Mouse (Mus musculus) neural tube, embryonic 14.5 days (tissue): ENCODE results near the gene Gm49393. TPM values are rescaled to one million over a fixed set of nuclear protein-coding genes. Genes with fewer than 3 reads are reported as not detected.
"Not testable (repeated sequence)": the region's sequence is repeated elsewhere in the genome, so short reads cannot be mapped to it uniquely, and the experiment has no call there.

ENCODE experiments used
- ATAC-seq: fragments of 200-750 bp; cut with Nextera tagmentation; 2 replicates; pipeline ENCODE4 v1.8.0; 2017; ENCODE audit warnings: low read depth, mild to moderate bottlenecking, moderate TSS enrichment, moderate library complexity
- H3K27ac ChIP-seq: fragments of 300-500 bp; sonication (generic); 2 replicates; pipeline ENCODE4 v1.5.1; 2014; ENCODE audit warnings: low read depth, mild to moderate bottlenecking, control low read depth, low read length, moderate library complexity, mixed read lengths
- H3K27me3 ChIP-seq: fragments of 300-500 bp; sonication (generic); 2 replicates; pipeline ENCODE4 v1.6.1; 2014; ENCODE audit warnings: low read length; ENCODE audit not compliant: control insufficient read depth, insufficient read depth
- H3K36me3 ChIP-seq: fragments of 300-500 bp; sonication (generic); 2 replicates; pipeline ENCODE4 v1.6.1; 2014; ENCODE audit warnings: low read length, mixed read lengths; ENCODE audit not compliant: control insufficient read depth, insufficient read depth
- H3K4me1 ChIP-seq: fragments of 300-500 bp; sonication (generic); 2 replicates; pipeline ENCODE4 v1.6.1; 2014; ENCODE audit warnings: low read length; ENCODE audit not compliant: control insufficient read depth, insufficient read depth
- H3K4me2 ChIP-seq: fragments of 300-500 bp; sonication (generic); 2 replicates; pipeline ENCODE4 v1.6.1; 2014; ENCODE audit warnings: mild to moderate bottlenecking, low read depth, low read length, control low read depth
- H3K4me3 ChIP-seq: fragments of 300-500 bp; sonication (generic); 2 replicates; pipeline ENCODE4 v1.5.1; 2014; ENCODE audit warnings: low read depth, low read length, control low read depth, mixed read lengths
- H3K9ac ChIP-seq: fragments of 300-500 bp; sonication (generic); replicated peaks from 2 replicates; pipeline ENCODE4 v1.6.1; 2014; ENCODE audit warnings: low read depth, mild to moderate bottlenecking, control low read depth, low read length, mixed read lengths
- H3K9me3 ChIP-seq: fragments of 300-500 bp; sonication (generic); 2 replicates; pipeline ENCODE4 v1.6.1; 2016; ENCODE audit warnings: low read length; ENCODE audit not compliant: control insufficient read depth
- WGBS: fragments of 180-500 bp; shearing (Covaris S2); extraction: QIAGEN DNeasy Blood & Tissue Kit; methylation state at CpG from one replicate; pipeline ENCODE4 v1.1.7; 2014; 5-methylcytosine and 5-hydroxymethylcytosine counted together
- polyA plus RNA-seq: library from polyadenylated mRNA; unstranded; fragments of >200 nt; fragmentation: Nextera tagmentation; extraction: Ambion mirVana; gene quantifications from 2 replicates; pipeline ENCODE4 v1.2.1, GENCODE M21; 2014

Gm49393 gene
- not detected in 2 replicates for polyA plus RNA-seq

- not testable (repeated sequence) for H3K9ac ChIP-seq, H3K36me3 ChIP-seq, H3K4me2 ChIP-seq, ATAC-seq, H3K27ac ChIP-seq, H3K9me3 ChIP-seq, H3K4me3 ChIP-seq, H3K4me1 ChIP-seq, H3K27me3 ChIP-seq
- 77% methylated on average over 2 of the region's 2 CpGs for WGBS
Observed at GRCm38 (mm10) chr13:60935490-60935889, at the start of gene Gm49393. Gene Gm49393 (minus strand): TSS chr13:60935590.

GRCm38 (mm10) chr13:60972319-60972718 is 36.9 kb upstream of the Gm49393 start:
- not testable (repeated sequence) for H3K4me1 ChIP-seq, H3K27me3 ChIP-seq, H3K9me3 ChIP-seq, H3K9ac ChIP-seq, H3K4me3 ChIP-seq, H3K4me2 ChIP-seq, ATAC-seq, H3K27ac ChIP-seq, H3K36me3 ChIP-seq
- 71% methylated on average over 4 of the region's 4 CpGs for WGBS

GRCm38 (mm10) chr13:60963985-60964384 is 28.6 kb upstream of the Gm49393 start:
- ATAC-seq, H3K9ac ChIP-seq, H3K36me3 ChIP-seq, H3K9me3 ChIP-seq, H3K27me3 ChIP-seq, H3K4me2 ChIP-seq, H3K4me1 ChIP-seq, H3K27ac ChIP-seq, H3K4me3 ChIP-seq: not testable (repeated sequence)
- WGBS, result 33% methylated on average over 5 of the region's 5 CpGs

GRCm38 (mm10) chr13:60961706-60962105 is 26.3 kb upstream of the Gm49393 start:
- Histone ChIP-seq H3K4me1 (no peaks in the 10 kb centered on the region), H3K4me3 (no peak overlapping the region), H3K27me3 (no peaks in the 10 kb centered on the region), H3K9ac (no peak overlapping the region), H3K36me3 (no peaks in the 10 kb centered on the region), H3K4me2 (no peak overlapping the region), H3K27ac (no peak overlapping the region), H3K9me3 (0 out of 2 replicates have a peak, but pooled peaks cover 4% of the 10 kb centered on the region)
- WGBS, result 71% methylated on average over 5 of the region's 5 CpGs
- no peak for ATAC-seq

- WGBS, result 82% methylated on average over 3 of the region's 3 CpGs
- H3K27me3 ChIP-seq, H3K9ac ChIP-seq, H3K27ac ChIP-seq, H3K4me3 ChIP-seq, ATAC-seq, H3K4me1 ChIP-seq, H3K36me3 ChIP-seq, H3K4me2 ChIP-seq, H3K9me3 ChIP-seq: not testable (repeated sequence)
Observed at GRCm38 (mm10) chr13:60941884-60942283, 6.5 kb upstream of the Gm49393 start, which contains the start of gene Tpbpa. Gene Tpbpa (minus strand): TSS chr13:60941984.

- H3K27me3 ChIP-seq, result no peaks in the 10 kb centered on the region
- no peaks in the 10 kb centered on the region for H3K9me3 ChIP-seq
- ATAC-seq, result no peak
- H3K9ac ChIP-seq, result no peak within 1 kb of the TSS
- H3K4me3 ChIP-seq, result no peak within 1 kb of the TSS
- no peaks in the 10 kb centered on the region for H3K36me3 ChIP-seq
- H3K4me2 ChIP-seq, result no peak within 1 kb of the TSS
- no peak within 1 kb of the TSS for H3K27ac ChIP-seq
- H3K4me1 ChIP-seq, result no peaks in the 10 kb centered on the region
- 66% methylated on average over 5 of the region's 5 CpGs for WGBS
Observed at GRCm38 (mm10) chr13:60936500-60936901, 1.1 kb upstream of the Gm49393 start, which contains the start of the genes Gm49391 and Ctla2a. Gene Gm49391 (minus strand): TSS chr13:60936571. Gene Ctla2a (minus strand): TSS chr13:60936625.

- 93% methylated on average over 2 of the region's 2 CpGs for WGBS
- H3K4me1 ChIP-seq, H3K9me3 ChIP-seq, H3K4me2 ChIP-seq, H3K27me3 ChIP-seq, H3K36me3 ChIP-seq, ATAC-seq, H3K9ac ChIP-seq, H3K4me3 ChIP-seq, H3K27ac ChIP-seq: not testable (repeated sequence)
Observed at GRCm38 (mm10) chr13:60904780-60905179, 30.6 kb downstream of the Gm49393 start, which contains the start of gene Tpbpb. Gene Tpbpb (minus strand): TSS chr13:60904880.

- Histone ChIP-seq H3K27ac (no peak within 1 kb of the TSS), H3K4me1 (no peaks in the 10 kb centered on the region), H3K27me3 (no peaks in the 10 kb centered on the region), H3K9ac (no peak within 1 kb of the TSS), H3K4me3 (no peak within 1 kb of the TSS), H3K9me3 (no peaks in the 10 kb centered on the region), H3K4me2 (no peak within 1 kb of the TSS), H3K36me3 (no peaks in the 10 kb centered on the region)
- no peak for ATAC-seq
- WGBS, result 86% methylated on average over 3 of the region's 3 CpGs
Observed at GRCm38 (mm10) chr13:60897328-60897727, 38.1 kb downstream of the Gm49393 start, which contains the start of gene Ctla2b. Gene Ctla2b (minus strand): TSS chr13:60897447.

- not testable (repeated sequence) for H3K9me3 ChIP-seq, H3K27ac ChIP-seq, ATAC-seq, H3K27me3 ChIP-seq, H3K36me3 ChIP-seq, H3K4me3 ChIP-seq, H3K4me1 ChIP-seq, H3K4me2 ChIP-seq, H3K9ac ChIP-seq
- WGBS, result 100% methylated on average over 6 of the region's 8 CpGs
Observed at GRCm38 (mm10) chr13:60896794-60897193, 38.6 kb downstream of the Gm49393 start, which contains the start of gene Gm49392. Gene Gm49392 (minus strand): TSS chr13:60896894.
